Mouse (Mus musculus) B cell, adult 2 months (primary cell): ENCODE results near the gene Zfp652.
"Not testable (repeated sequence)": the region's sequence is repeated elsewhere in the genome, so short reads cannot be mapped to it uniquely, and the experiment has no call there.

Source experiments
- DNase-seq, 2 experiments: peaks; one replicate each; pipeline ENCODE4 v3.0.0; 2022

The Zfp652 gene

GRCm38 (mm10) chr11:95858528-95859467, 146.3 kb downstream of the Zfp652 start:
- peak; percentile 95 to 96 for DNase-seq

GRCm38 (mm10) chr11:95859468-95859855, 147.0 kb downstream of the Zfp652 start:
- DNase-seq: peak in 1 of 2 experiments; percentile 73

- DNase-seq: no peak
These were observed 147.6 kb downstream of the Zfp652 start for GRCm38 (mm10) chr11:95860071-95860490.

GRCm38 (mm10) chr11:95861397-95861796, 148.9 kb downstream of the Zfp652 start:
- no peak for DNase-seq

GRCm38 (mm10) chr11:95869442-95869841, 157.0 kb downstream of the Zfp652 start:
- no peak for DNase-seq

GRCm38 (mm10) chr11:95869918-95870470, 157.5 kb downstream of the Zfp652 start:
- DNase-seq: peak; percentile 54 to 56

- DNase-seq: peak; percentile 40 to 50
These were observed 163.3 kb downstream of the Zfp652 start for GRCm38 (mm10) chr11:95875804-95876203.

GRCm38 (mm10) chr11:95876296-95876695, 163.8 kb downstream of the Zfp652 start:
- DNase-seq: peak; percentile 76 to 77

- not testable (repeated sequence) for DNase-seq
These were observed 167.4 kb downstream of the Zfp652 start for GRCm38 (mm10) chr11:95879861-95880260.
